Mouse (Mus musculus): ENCODE measurements around the gene Srgap2. TPM values are rescaled to one million over a fixed set of nuclear protein-coding genes. Genes with fewer than 3 reads are reported as not detected.
A peak's percentile ranks its signal among the peaks of the same experiment; 100 is the strongest.

Srgap2 gene
- polyA plus RNA-seq, 1 experiment from 2014 or later = 16.7 TPM

DNA sequence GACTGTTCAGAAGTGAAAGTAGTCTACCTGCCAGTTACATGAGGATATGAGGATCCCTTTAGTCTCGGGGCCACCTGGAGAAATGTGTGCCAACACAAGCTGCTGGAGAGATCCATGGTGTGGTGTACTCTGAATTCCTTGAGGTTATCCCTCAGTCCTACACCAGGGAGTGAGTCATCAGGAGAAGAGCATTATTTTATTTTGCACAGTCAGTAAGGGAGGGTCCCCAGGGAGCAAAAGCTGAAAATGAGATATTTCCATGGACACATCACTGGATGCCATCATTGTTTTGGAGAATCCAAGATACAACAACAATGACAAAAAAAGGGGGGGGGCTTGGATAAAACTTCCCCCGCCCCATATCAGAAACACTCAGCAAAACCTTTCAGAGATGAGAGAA lies 24.8 kb upstream of the Srgap2 start:
- Histone ChIP-seq H3K4me1 (replicated peaks; ENCODE audit: control insufficient read depth, insufficient read depth, low read length) (peaks cover 6% of the 10 kb centered on the region; the same call in 1 of the 2 replicates), H3K36me3 (ENCODE audit: control insufficient read depth, insufficient read depth, low read length) (no peaks in the 10 kb centered on the region), H3K9ac (ENCODE audit: low read length) (no peak overlapping the region), H3K9me3 (ENCODE audit: control insufficient read depth, low read length) (no peaks in the 10 kb centered on the region), H3K4me2 (ENCODE audit: low read depth, low read length) (no peak overlapping the region), H3K27ac (ENCODE audit: low read length) (no peak overlapping the region), H3K4me3 (ENCODE audit: low read length) (no peak overlapping the region), H3K27me3 (ENCODE audit: control insufficient read depth, insufficient read depth, low read depth, low read length) (no peaks in the 10 kb centered on the region)
- 91% methylated on average over 2 of the region's 2 CpGs for WGBS
- no peak for ATAC-seq (ENCODE audit: low read depth)

DNA sequence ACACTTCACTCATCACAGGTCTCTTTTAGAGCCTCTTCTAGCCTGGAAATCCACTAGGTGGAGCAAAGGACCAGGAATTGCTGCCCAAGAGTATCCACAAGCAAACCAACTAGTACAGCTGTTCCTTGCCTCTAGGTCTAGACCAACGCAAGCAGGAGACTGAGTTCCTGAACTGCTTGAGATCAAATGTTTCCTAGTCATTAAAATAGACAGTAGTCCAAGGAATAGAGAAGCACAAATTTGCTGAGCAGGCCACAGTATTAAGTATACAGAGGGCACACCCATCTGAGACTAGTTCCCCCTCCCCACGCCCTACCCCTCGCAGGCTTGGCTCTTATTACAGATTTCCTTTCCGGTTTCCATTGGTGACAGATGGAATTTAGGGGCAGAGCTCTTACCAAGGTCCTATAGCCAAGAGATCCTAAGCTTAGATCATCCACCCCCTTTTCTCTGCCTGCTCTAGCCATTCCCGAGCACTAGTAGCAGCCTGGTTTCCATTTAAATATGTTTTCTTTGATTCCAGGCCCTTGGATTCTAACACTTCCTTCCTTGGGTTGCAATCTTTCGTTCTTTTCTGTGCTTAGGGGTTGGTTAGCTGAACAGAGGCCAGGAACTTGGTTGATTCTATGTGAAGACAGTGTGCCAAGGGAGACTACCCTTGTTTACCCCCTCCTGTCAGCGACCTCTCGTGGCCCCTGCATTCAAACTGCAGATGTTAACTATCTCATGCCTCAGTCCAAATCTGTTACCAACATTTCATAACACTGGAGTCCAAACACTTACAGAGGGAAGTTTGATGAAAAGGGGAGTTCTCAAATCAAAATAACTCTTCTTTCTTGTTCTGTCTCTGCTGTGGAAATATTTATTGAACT lies 21.6 kb upstream of the Srgap2 start:
- WGBS = 36% methylated on average over 8 of the region's 8 CpGs
- no peaks in the 10 kb centered on the region for H3K9me3 ChIP-seq (ENCODE audit: control insufficient read depth, low read length)
- no peak overlapping the region for H3K4me3 ChIP-seq (ENCODE audit: low read length)
- ATAC-seq (ENCODE audit: low read depth) = peak; percentile 67
- H3K36me3 ChIP-seq (ENCODE audit: control insufficient read depth, insufficient read depth, low read length) = no peaks in the 10 kb centered on the region
- 0 out of 2 replicates have a peak overlapping the region, but pooled peaks have one; percentile 20 for H3K9ac ChIP-seq (ENCODE audit: low read length)
- 0 out of 2 replicates have a peak overlapping the region, but pooled peaks have one; percentile 43 for H3K27ac ChIP-seq (ENCODE audit: low read length)
- H3K27me3 ChIP-seq (ENCODE audit: control insufficient read depth, insufficient read depth, low read depth, low read length) = no peaks in the 10 kb centered on the region
- no peak overlapping the region for H3K4me2 ChIP-seq (ENCODE audit: low read depth, low read length)
- H3K4me1 ChIP-seq (replicated peaks; ENCODE audit: control insufficient read depth, insufficient read depth, low read length) = peaks cover 6% of the 10 kb centered on the region; the same call in 1 of the 2 replicates

DNA sequence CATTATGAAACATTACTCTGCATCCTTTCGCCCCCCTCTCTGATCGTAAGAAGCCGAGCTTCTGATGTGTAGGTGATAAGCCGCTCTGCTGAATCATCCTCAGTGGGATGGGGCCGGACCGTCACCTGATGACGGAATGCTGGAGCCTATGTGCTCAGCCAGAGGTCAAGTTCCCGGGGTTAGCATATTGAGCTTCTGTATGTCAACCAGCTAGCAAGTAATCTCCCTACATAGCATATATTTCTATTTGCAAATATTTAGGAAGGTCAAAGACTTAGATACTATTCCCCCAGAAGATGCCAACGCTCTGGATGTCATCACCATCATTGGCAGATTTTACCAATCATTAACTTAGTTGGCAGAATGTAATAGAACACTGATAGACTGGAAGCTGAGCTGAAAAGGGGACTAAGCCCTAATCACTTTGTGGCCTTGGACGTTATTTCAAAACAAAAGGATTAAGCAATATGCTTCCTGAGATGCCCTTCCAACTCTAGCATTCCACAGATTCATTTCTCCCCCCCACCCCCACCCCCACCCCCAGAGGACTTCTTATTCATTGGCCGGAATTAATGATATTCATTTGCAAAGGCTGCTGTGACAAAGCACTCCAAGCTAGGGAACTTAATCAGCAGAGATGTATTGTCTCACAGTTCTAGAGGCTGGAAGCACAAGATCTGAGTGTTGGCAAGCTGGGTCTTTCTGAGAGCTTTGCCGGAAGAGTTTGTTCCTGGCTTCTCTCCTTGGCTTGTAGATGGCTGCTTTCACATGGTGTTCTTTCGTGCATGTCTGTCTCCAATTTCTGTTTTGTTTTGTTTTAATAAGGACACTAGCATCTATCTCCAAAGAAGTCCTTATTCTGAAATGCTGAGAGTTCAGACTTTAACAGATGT lies 19.9 kb upstream of the Srgap2 start:
- H3K4me2 ChIP-seq (ENCODE audit: low read depth, low read length) = no peak overlapping the region
- no peak for ATAC-seq (ENCODE audit: low read depth)
- H3K4me1 ChIP-seq (replicated peaks; ENCODE audit: control insufficient read depth, insufficient read depth, low read length) = peaks cover 6% of the 10 kb centered on the region; the same call in 1 of the 2 replicates
- no peaks in the 10 kb centered on the region for H3K36me3 ChIP-seq (ENCODE audit: control insufficient read depth, insufficient read depth, low read length)
- H3K9me3 ChIP-seq (ENCODE audit: control insufficient read depth, low read length) = no peaks in the 10 kb centered on the region
- H3K27me3 ChIP-seq (ENCODE audit: control insufficient read depth, insufficient read depth, low read depth, low read length) = no peaks in the 10 kb centered on the region
- WGBS = 60% methylated on average over 13 of the region's 13 CpGs
- no peak overlapping the region for H3K4me3 ChIP-seq (ENCODE audit: low read length)
- H3K9ac ChIP-seq (ENCODE audit: low read length) = no peak overlapping the region
- no peak overlapping the region for H3K27ac ChIP-seq (ENCODE audit: low read length)

DNA sequence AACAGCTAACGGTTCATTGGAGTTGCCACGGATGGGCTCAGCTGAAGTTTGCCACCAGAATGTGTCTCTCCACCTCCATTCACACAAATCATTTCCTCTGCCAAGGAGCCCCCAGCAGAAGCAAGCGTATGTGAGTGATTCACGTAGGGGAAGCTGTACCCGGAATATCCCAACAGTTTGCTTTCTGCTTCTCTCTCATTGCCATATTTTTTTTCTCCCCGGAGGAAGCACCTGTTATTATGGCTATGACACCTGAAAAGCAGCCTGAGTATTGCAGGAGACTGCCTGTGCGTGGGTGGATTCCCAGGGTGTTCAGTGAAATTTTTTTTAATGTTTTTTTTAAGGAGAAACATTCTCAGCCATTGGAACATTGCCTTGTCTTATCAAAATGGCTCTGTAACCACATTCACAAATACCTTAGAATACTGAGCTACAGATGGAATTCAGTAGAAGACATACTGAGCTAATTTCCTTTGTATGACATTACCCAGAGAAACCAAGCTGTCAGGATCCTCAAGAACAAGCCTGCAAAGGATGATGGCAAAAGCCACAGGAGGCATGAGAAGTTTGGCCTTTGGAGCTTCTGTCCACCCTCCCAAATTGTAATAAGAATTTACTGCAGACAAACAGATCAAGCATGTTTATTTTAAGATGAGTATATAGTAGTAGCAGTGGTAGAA lies 16.9 kb upstream of the Srgap2 start:
- Histone ChIP-seq H3K4me2 (ENCODE audit: low read depth, low read length) (no peak overlapping the region), H3K4me3 (ENCODE audit: low read length) (no peak overlapping the region), H3K27ac (ENCODE audit: low read length) (no peak overlapping the region), H3K9ac (ENCODE audit: low read length) (no peak overlapping the region), H3K27me3 (ENCODE audit: control insufficient read depth, insufficient read depth, low read depth, low read length) (no peaks in the 10 kb centered on the region), H3K36me3 (ENCODE audit: control insufficient read depth, insufficient read depth, low read length) (no peaks in the 10 kb centered on the region), H3K9me3 (ENCODE audit: control insufficient read depth, low read length) (no peaks in the 10 kb centered on the region), H3K4me1 (replicated peaks; ENCODE audit: control insufficient read depth, insufficient read depth, low read length) (peaks cover 6% of the 10 kb centered on the region; the same call in 1 of the 2 replicates)
- 75% methylated on average over 7 of the region's 7 CpGs for WGBS
- no peak for ATAC-seq (ENCODE audit: low read depth)

DNA sequence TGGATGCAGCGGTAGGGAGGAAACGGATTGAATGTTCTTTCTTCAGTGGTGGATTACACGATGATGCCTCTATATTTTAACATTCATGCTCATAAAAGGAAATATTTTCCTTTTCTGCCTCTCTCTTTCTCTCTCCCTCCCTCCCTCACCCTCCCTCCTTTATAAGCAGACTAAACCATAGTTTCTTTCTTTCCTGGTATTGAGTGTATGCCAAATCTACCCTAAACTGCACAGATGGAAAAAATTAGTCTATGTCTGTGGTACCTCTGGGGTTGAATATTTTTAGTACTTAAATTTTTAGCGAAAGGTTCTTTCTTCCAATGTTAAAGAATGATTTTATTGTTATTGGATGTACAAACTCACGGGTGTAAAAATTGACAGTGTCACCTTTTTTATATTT lies 14.8 kb upstream of the Srgap2 start:
- no peak overlapping the region for H3K9ac ChIP-seq (ENCODE audit: low read length)
- no peaks in the 10 kb centered on the region for H3K36me3 ChIP-seq (ENCODE audit: control insufficient read depth, insufficient read depth, low read length)
- no peak overlapping the region for H3K4me3 ChIP-seq (ENCODE audit: low read length)
- no peaks in the 10 kb centered on the region for H3K9me3 ChIP-seq (ENCODE audit: control insufficient read depth, low read length)
- H3K27ac ChIP-seq (ENCODE audit: low read length) = no peak overlapping the region
- no peaks in the 10 kb centered on the region for H3K27me3 ChIP-seq (ENCODE audit: control insufficient read depth, insufficient read depth, low read depth, low read length)
- no peak overlapping the region for H3K4me2 ChIP-seq (ENCODE audit: low read depth, low read length)
- no peaks in the 10 kb centered on the region for H3K4me1 ChIP-seq (replicated peaks; ENCODE audit: control insufficient read depth, insufficient read depth, low read length)
- no peak for ATAC-seq (ENCODE audit: low read depth)
- 85% methylated on average over 5 of the region's 5 CpGs for WGBS

DNA sequence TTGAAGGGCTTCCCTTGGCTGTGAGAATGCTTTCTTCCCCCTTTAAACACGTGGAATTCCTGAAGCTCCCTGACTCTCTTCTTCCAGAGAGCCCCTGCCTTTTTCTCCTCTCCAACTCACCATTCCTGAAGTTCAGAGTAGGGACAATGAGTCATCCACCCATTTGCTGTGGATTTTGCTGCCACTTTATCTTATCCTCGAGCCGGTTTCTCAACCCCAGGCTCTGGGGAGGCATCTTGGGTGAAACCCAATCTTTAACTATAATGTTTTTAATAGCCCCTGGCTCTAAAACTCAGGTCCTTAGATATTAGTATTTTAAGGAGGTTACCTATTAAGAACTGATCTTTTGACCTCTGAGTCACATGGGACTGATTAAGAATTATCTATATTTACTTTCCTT lies 14.3 kb upstream of the Srgap2 start:
- H3K27ac ChIP-seq (ENCODE audit: low read length) = no peak overlapping the region

DNA sequence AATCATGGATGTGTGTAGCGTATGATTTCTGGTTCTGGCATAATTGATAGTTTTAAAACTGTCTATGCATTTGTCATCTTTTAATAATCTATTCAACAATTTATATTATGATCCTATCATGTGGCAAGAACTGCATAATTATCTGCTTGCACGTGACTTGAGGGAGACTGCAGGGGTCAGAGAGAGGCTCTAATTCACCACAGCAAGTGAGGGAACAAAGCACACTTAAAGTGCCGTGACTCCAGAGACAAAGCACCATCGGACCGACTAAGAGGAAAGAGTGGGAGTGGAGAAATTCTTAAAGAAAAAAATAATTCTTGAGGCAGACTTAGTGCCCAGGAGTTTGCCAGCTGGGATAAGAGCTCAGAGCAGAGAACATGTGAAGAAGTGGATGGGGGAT lies 13.6 kb upstream of the Srgap2 start:
- H3K4me2 ChIP-seq (ENCODE audit: low read depth, low read length) = no peak overlapping the region
- H3K36me3 ChIP-seq (ENCODE audit: control insufficient read depth, insufficient read depth, low read length) = no peaks in the 10 kb centered on the region
- H3K27me3 ChIP-seq (ENCODE audit: control insufficient read depth, insufficient read depth, low read depth, low read length) = no peaks in the 10 kb centered on the region
- H3K27ac ChIP-seq (ENCODE audit: low read length) = no peak overlapping the region
- H3K9ac ChIP-seq (ENCODE audit: low read length) = no peak overlapping the region
- no peak for ATAC-seq (ENCODE audit: low read depth)
- H3K4me1 ChIP-seq (replicated peaks; ENCODE audit: control insufficient read depth, insufficient read depth, low read length) = no peaks in the 10 kb centered on the region
- H3K9me3 ChIP-seq (ENCODE audit: control insufficient read depth, low read length) = no peaks in the 10 kb centered on the region
- H3K4me3 ChIP-seq (ENCODE audit: low read length) = no peak overlapping the region
- 71% methylated on average over 5 of the region's 5 CpGs for WGBS

More for the DNA sequence above, 14.3 kb upstream of the Srgap2 start:
- H3K9me3 ChIP-seq (ENCODE audit: control insufficient read depth, low read length) = no peaks in the 10 kb centered on the region
- H3K27me3 ChIP-seq (ENCODE audit: control insufficient read depth, insufficient read depth, low read depth, low read length) = no peaks in the 10 kb centered on the region
- H3K4me2 ChIP-seq (ENCODE audit: low read depth, low read length) = no peak overlapping the region
- H3K4me3 ChIP-seq (ENCODE audit: low read length) = no peak overlapping the region
- H3K9ac ChIP-seq (ENCODE audit: low read length) = no peak overlapping the region
- no peaks in the 10 kb centered on the region for H3K4me1 ChIP-seq (replicated peaks; ENCODE audit: control insufficient read depth, insufficient read depth, low read length)
- no peaks in the 10 kb centered on the region for H3K36me3 ChIP-seq (ENCODE audit: control insufficient read depth, insufficient read depth, low read length)
- ATAC-seq (ENCODE audit: low read depth) = no peak
- 50% methylated on average over 3 of the region's 3 CpGs for WGBS

DNA sequence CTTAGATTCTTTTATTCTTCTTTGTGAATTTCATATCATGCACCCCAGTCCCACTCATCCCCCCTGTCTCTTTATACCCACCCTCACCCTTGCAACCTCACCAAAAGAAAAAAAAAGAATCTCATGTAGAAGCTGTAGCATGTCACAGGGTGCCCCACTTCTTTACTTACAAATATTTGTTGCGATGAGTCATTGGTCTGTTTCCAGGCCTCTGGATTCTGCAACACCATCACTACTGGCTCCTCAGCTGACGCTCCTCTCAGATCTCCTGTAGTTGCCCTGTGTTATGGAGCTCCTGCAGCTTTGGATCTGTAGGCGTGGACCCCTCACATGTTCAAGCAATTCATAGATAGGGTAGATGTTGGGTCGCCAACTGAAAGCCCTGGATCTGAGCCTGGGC lies 12.6 kb upstream of the Srgap2 start:
- Histone ChIP-seq H3K4me3 (ENCODE audit: low read length) (no peak overlapping the region), H3K4me1 (replicated peaks; ENCODE audit: control insufficient read depth, insufficient read depth, low read length) (no peaks in the 10 kb centered on the region), H3K36me3 (ENCODE audit: control insufficient read depth, insufficient read depth, low read length) (no peaks in the 10 kb centered on the region), H3K9ac (ENCODE audit: low read length) (no peak overlapping the region), H3K4me2 (ENCODE audit: low read depth, low read length) (no peak overlapping the region), H3K27me3 (ENCODE audit: control insufficient read depth, insufficient read depth, low read depth, low read length) (no peaks in the 10 kb centered on the region), H3K27ac (ENCODE audit: low read length) (no peak overlapping the region), H3K9me3 (ENCODE audit: control insufficient read depth, low read length) (no peaks in the 10 kb centered on the region)
- WGBS = 94% methylated on average over 4 of the region's 4 CpGs
- no peak for ATAC-seq (ENCODE audit: low read depth)

Measured in lung, embryonic 16.5 days (tissue).